Mouse (Mus musculus) C2C12 (cell line): Measurements from ENCODE around the gene Nptxr. TPM values are rescaled to one million over a fixed set of nuclear protein-coding genes. Genes with fewer than 3 reads are reported as not detected.

ENCODE experiments used
- H3K27me3 ChIP-seq: one replicate; pipeline ENCODE4 v1.6.1; 2011; ENCODE audit not compliant: control insufficient read depth, insufficient read depth, insufficient read length
- H3K36me3 ChIP-seq: one replicate; pipeline ENCODE4 v1.6.1; 2011; ENCODE audit not compliant: control insufficient read depth, insufficient read depth
- H3K4me3 ChIP-seq: one replicate; pipeline ENCODE4 v1.5.1; 2011; ENCODE audit warnings: mild to moderate bottlenecking, control low read depth; ENCODE audit not compliant: poor library complexity, insufficient read depth, severe bottlenecking
- H3K79me2 ChIP-seq: one replicate; pipeline ENCODE4 v1.6.1; 2011; ENCODE audit not compliant: control insufficient read depth, insufficient read depth
- H3K79me3 ChIP-seq: one replicate; pipeline ENCODE4 v1.6.1; 2011; ENCODE audit warnings: low read depth, control low read depth
- H3ac ChIP-seq: one replicate; pipeline ENCODE3; 2011; ENCODE audit warnings: low read depth; ENCODE audit not compliant: control insufficient read depth, insufficient read length
- CEBPB ChIP-seq: IDR thresholded peaks from one replicate; pipeline ENCODE4 v1.6.1; 2011; ENCODE audit warnings: low read depth, mild to moderate bottlenecking, control low read depth, moderate library complexity
- CTCF ChIP-seq: IDR thresholded peaks from one replicate; pipeline ENCODE4 v1.5.1; 2011; ENCODE audit not compliant: control insufficient read depth, insufficient read depth, insufficient read length
- FOSL1 ChIP-seq: IDR thresholded peaks from one replicate; pipeline ENCODE4 v1.8.0; 2011; ENCODE audit warnings: mild to moderate bottlenecking, low read length; ENCODE audit not compliant: poor library complexity, insufficient read depth, severe bottlenecking
- MAX ChIP-seq: IDR thresholded peaks from one replicate; pipeline ENCODE4 v1.6.1; 2011; ENCODE audit warnings: mild to moderate bottlenecking, control low read depth
- MYOD1 ChIP-seq: IDR thresholded peaks from one replicate; pipeline ENCODE4 v1.6.1; 2011; ENCODE audit warnings: low read depth; ENCODE audit not compliant: control insufficient read depth, insufficient read length
- MYOG ChIP-seq: IDR thresholded peaks from one replicate; pipeline ENCODE4 v1.6.1; 2011; ENCODE audit not compliant: control insufficient read depth, insufficient read length; ENCODE audit errors: extremely low read depth
- USF1 ChIP-seq: IDR thresholded peaks from one replicate; pipeline ENCODE4 v1.6.1; 2011; ENCODE audit warnings: low read depth, mild to moderate bottlenecking, control low read depth, moderate library complexity
- polyA plus RNA-seq: library from polyadenylated mRNA; unstranded; fragments of >200 nt; fragmentation: generic; extraction: Trizol; gene quantifications from one replicate; pipeline ENCODE4 v1.2.1, GENCODE M21; 2012; ENCODE audit warnings: missing spikeins

Gene Nptxr
- polyA plus RNA-seq, 1 experiment, result 26.6 TPM

DNA sequence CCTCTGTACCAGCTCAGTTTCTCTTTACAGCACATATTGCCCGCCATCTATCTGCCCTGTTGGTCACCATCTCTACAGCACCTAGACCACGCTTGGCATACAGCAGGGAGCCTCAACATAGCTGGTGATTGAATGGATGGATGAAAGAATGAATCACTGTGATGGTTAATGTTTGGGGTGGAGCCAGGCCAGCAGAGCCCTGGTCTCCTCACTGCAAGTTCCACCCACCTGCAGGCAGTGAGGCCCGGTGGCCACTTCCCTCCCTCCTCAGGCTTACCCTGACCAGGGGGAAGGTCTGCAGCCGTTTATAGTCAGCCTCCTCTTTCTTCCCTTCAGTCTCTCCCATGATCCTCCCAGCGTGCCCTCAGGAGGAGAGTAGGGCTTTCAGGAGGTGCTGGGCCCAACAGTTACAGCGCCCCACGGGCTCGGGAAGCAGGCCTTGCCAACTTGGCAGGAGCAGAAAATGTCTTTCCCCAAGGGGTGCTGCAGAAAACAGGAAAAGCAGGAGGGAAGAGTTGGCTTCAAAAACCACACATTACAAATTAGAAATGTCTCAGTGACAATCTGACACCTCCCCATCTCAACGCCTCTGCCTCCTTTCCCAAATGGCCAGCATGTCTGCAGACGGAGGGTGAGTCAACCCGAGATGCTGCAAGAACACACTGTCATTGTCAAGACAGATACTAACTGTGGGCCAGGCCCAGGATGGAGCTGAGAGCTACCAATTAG is 39.9 kb downstream of the Nptxr start:
- Histone ChIP-seq H3K27me3 (no peaks in the 10 kb centered on the region), H3K36me3 (peaks cover 8% of the 10 kb centered on the region), H3K4me3 (no peak overlapping the region), H3K79me2 (peaks cover 15% of the 10 kb centered on the region), H3ac (peak overlapping the region; percentile 20), H3K79me3 (no peaks in the 10 kb centered on the region)
- TF ChIP-seq FOSL1, result no peak
- TF ChIP-seq CTCF, result no peak
- peak; percentile 81 for TF ChIP-seq MAX
- no peak for TF ChIP-seq MYOD1
- TF ChIP-seq MYOG, result no peak
- no peak for TF ChIP-seq USF1
- TF ChIP-seq CEBPB, result peak; percentile 70

GRCm38 (mm10) chr15:79763601-79764246 is 40.8 kb downstream of the Nptxr start:
- Histone ChIP-seq H3K79me2 (peaks cover 5% of the 10 kb centered on the region), H3K36me3 (peaks cover 8% of the 10 kb centered on the region), H3ac (no peak overlapping the region), H3K27me3 (no peaks in the 10 kb centered on the region), H3K79me3 (no peaks in the 10 kb centered on the region), H3K4me3 (no peak overlapping the region)
- no peak for TF ChIP-seq MYOD1
- no peak for TF ChIP-seq USF1
- no peak for TF ChIP-seq FOSL1

DNA sequence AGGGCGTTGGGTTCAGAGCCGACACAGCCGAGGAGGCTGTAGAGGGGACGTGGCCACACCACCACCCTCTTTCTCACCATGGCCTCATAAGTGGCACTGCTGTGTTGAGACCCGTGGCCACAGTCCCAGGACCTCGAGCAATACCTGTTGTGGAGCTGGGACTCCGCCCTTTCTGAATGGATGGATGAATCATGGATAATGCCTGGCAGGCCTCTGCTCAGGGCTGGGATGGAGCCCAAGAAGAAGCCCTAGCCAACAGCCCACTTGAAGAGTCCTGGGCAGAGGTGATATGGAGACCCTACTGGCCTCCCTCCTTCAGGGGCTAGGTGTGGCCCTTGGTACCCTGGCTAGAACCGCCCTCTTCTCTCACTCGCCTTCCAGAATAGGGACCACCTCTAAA is 41.6 kb downstream of the Nptxr start:
- Histone ChIP-seq H3K36me3 (peaks cover 8% of the 10 kb centered on the region), H3K79me2 (no peaks in the 10 kb centered on the region), H3K27me3 (no peaks in the 10 kb centered on the region), H3K4me3 (no peak overlapping the region), H3K79me3 (no peaks in the 10 kb centered on the region), H3ac (no peak overlapping the region)
- no peak for TF ChIP-seq MAX
- no peak for TF ChIP-seq CTCF
- no peak for TF ChIP-seq CEBPB
- TF ChIP-seq MYOG, result no peak
- TF ChIP-seq MYOD1, result no peak
- TF ChIP-seq FOSL1, result no peak

DNA sequence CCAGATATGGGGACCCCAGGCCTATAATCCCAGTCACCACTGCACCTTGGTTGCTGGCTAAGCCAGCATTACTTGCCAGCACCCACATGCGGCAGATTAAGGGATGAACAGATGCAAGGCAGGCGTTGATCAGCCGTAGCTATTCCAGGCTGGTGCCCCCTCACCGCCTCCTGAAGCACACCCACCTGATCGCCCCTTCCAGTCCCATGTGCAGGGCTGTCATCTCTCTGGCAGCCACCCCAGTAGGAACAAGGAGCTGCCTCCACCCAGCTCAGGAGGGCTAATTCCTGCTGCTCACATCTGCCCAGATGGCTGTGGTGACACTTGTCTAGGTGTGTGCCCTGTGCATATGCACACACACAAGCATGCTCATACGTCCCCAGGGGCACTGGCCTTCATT is 43.6 kb downstream of the Nptxr start:
- Histone ChIP-seq H3K79me3 (no peaks in the 10 kb centered on the region), H3K27me3 (no peaks in the 10 kb centered on the region), H3K4me3 (no peak overlapping the region), H3K36me3 (peaks cover 8% of the 10 kb centered on the region), H3K79me2 (no peaks in the 10 kb centered on the region), H3ac (no peak overlapping the region)
- TF ChIP-seq MYOD1, result no peak
- no peak for TF ChIP-seq MYOG
- no peak for TF ChIP-seq CEBPB
- no peak for TF ChIP-seq FOSL1
- no peak for TF ChIP-seq MAX
- no peak for TF ChIP-seq USF1
- no peak for TF ChIP-seq CTCF

DNA sequence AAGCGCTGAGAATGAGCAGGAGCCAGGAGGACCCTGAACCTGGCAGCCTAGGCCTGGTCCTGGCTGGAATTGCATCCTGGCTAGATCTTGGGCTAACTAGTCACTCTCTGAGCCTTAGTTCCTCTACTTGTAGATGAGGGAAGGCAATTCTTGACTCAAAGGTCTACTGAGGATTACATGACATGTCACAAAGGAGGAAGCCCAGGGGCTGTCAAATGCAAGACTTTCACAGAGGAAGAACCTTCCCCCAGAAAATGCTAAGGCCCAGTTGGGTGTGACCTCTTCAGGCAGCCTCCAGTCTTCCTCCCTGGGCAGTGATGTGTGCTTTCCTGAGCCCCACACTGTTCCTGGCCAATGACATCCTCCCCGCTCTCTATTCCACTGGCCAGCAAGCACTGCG is 47.4 kb downstream of the Nptxr start:
- Histone ChIP-seq H3K36me3 (no peaks in the 10 kb centered on the region), H3ac (no peak overlapping the region), H3K79me3 (no peaks in the 10 kb centered on the region), H3K79me2 (no peaks in the 10 kb centered on the region), H3K4me3 (no peak overlapping the region), H3K27me3 (no peaks in the 10 kb centered on the region)
- TF ChIP-seq USF1 (no peak), CTCF (no peak), MYOG (no peak), MAX (no peak), CEBPB (no peak), MYOD1 (no peak), FOSL1 (no peak)
